In the genomic region with DNA sequence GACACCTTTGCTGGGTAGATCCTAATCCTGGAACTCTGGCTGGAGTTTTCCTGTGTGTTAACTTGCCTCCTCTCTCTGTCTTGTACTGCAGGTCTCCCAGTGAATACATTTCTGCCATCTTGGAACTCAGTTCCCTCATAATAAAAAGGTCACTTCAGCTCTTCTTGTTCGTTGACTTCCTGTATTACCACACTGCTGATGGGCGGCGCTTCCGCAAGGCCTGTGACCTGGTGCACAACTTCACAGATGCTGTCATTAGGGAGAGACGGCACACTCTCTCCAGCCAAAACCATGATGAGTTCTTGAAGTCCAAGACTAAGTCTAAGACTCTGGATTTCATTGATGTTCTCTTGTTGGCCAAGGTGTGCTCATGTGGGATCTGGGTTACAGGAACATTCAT, we compare ENCODE assay signal across 1 mouse cellular context. TPM values are rescaled to one million over a fixed set of nuclear protein-coding genes. Genes with fewer than 3 reads are reported as not detected.
"Had no signal": no experiment of that assay in that cellular context is flagged by ENCODE, and none has a peak within 500 bp of the region (broad histone marks: within the 10 kb centered on the region; RNA-seq: fewer than 3 reads in every experiment).

No protein-coding gene starts in this region.

RNA-seq across cellular contexts. Expression of a gene that starts 38.9 kb away (rescaled TPM):
- total RNA-seq: megakaryocyte-erythroid progenitor cell, adult 5-6 weeks had no signal
